In the genomic region with DNA sequence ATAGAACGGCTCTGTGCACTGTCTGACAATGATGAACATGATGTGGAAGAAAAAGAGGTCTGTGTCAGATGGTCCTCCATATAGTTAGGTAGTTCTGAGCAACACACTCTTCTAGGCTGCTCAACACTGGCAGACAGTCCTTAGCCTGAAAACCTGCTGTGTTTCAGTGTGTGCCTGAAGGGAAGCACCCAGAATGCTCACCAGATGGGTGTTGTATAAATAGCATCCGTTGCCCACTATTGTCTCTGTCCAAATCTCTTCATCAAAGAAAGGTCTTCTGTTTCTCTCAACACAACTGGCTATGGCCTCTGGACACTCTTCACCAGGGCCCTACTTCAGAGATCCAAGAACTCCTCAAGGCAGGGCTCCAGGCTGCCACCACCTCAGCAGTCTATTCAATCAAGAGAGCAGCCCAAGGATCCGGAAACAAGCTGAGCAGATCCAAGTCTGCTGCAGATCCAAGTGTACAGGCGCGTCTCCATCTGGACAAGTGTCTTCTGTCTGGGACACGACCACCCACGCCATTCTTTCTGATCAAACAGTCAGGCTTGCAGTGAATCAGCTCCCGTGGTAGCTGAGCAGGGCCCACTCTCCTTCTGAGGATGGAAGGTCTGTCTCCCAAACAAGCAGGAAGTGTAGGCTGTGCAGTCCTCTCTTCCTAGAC, we compare ENCODE assay signal across 12 mouse cellular contexts. TPM values are rescaled to one million over a fixed set of nuclear protein-coding genes. Genes with fewer than 3 reads are reported as not detected.
DNase-seq lines count a peak whose midpoint lies in the region; ATAC-seq and TF ChIP-seq lines count a peak whose summit lies in the region.
"Had no signal": no experiment of that assay in that cellular context is flagged by ENCODE, and none has a peak within 500 bp of the region (broad histone marks: within the 10 kb centered on the region; RNA-seq: fewer than 3 reads in every experiment).

No protein-coding gene starts in this region.

- no peaks in the 10 kb centered on the region for H3K36me3 ChIP-seq in limb, embryonic 10.5 days
- H3K36me3 ChIP-seq: liver, embryonic 13.5 days had no signal

- no peak for TF ChIP-seq CTCF in cortical plate, adult 2 months (IDR thresholded peaks at IDR 0.05; ENCODE audit: extremely low read depth, insufficient read depth, low read length)

- no peak overlapping the region for H3K4me3 ChIP-seq in cortical plate, adult 2 months (ENCODE audit: insufficient read depth, low read length)
- H3K4me3 ChIP-seq in limb, embryonic 10.5 days, result no peak overlapping the region
- H3K4me3 ChIP-seq: liver, embryonic 13.5 days; megakaryocyte, embryonic 14.5 days had no signal

- 0 out of 2 replicates have a peak overlapping the region, but pooled peaks have one; percentile 22 for H3K27ac ChIP-seq in cortical plate, adult 2 months (ENCODE audit: insufficient read depth, low read length)
- no peak overlapping the region for H3K27ac ChIP-seq in limb, embryonic 10.5 days
- H3K27ac ChIP-seq: liver, embryonic 13.5 days had no signal

- no peaks in the 10 kb centered on the region for H3K27me3 ChIP-seq in limb, embryonic 10.5 days (ENCODE audit: low read depth, poor library complexity, severe bottlenecking)
- H3K27me3 ChIP-seq: liver, embryonic 13.5 days; megakaryocyte, embryonic 14.5 days had no signal

- no peaks in the 10 kb centered on the region for H3K9me3 ChIP-seq in limb, embryonic 10.5 days (replicated peaks)
- H3K9me3 ChIP-seq: liver, embryonic 13.5 days; megakaryocyte, embryonic 14.5 days had no signal

- 92% methylated on average over 8 of the region's 8 CpGs for WGBS in limb, embryonic 10.5 days

- no peak for TF ChIP-seq POLR2A in cortical plate, adult 2 months (IDR thresholded peaks at IDR 0.05; ENCODE audit: extremely low read depth, insufficient read depth, low read length)

- intact Hi-C loops in left cerebral cortex, postnatal 4 days (cut with DNase I), result no loop called here

- ATAC-seq in erythroblast, adult 5-6 weeks (replicated peaks; ENCODE audit: low FRiP score, poor library complexity, severe bottlenecking), result no peak
- ATAC-seq: hindbrain, embryonic 16.5 days had no signal

- peaks cover 5% of the 10 kb centered on the region; the same call in 1 of the 2 replicates for H3K4me1 ChIP-seq in cortical plate, adult 2 months (ENCODE audit: control insufficient read depth, insufficient read depth, low read length)
- H3K4me1 ChIP-seq in limb, embryonic 10.5 days, result no peaks in the 10 kb centered on the region
- H3K4me1 ChIP-seq: liver, embryonic 13.5 days had no signal

- DNase-seq in cerebellum, postnatal 14 days, result peak; percentile 6 to 17
- DNase-seq in cerebellum, adult 9-11 months, result no peak
- peak; percentile 49 to 59 for DNase-seq in layer of hippocampus, postnatal 10 days (ENCODE audit: low spot score in 2 of 2)
- DNase-seq in left cerebral cortex, postnatal 4 days, result peak; percentile 3
- no peak for DNase-seq in limb, embryonic 10.5 days (ENCODE audit: low spot score)
- DNase-seq in adrenal gland, postnatal 14 days, result no peak
- DNase-seq: kidney, postnatal 10 days; liver, embryonic 13.5 days had no signal

RNA-seq across cellular contexts. Expression of gene Trib2, which starts 55.1 kb away (rescaled TPM):
- 24.6 and 27.4 TPM in 2 replicates for polyA plus RNA-seq in cortical plate, adult 2 months (2012; rRNA removed)
- 10 to 100 TPM; 71.6 to 72.5 TPM for total RNA-seq in layer of hippocampus, postnatal 10 days (2021)
- 10 to 100 TPM; 74.7 to 82.2 TPM for total RNA-seq in left cerebral cortex, postnatal 4 days (2021)
- total RNA-seq in erythroblast, adult 5-6 weeks (2015; ENCODE audit: low replicate concordance), result 1.3 and 1.7 TPM in 2 replicates
- 0.84 and 1.6 TPM in 2 replicates for total RNA-seq in erythroblast, adult 5-6 weeks (2017; ENCODE audit: low replicate concordance)
- 20.8 and 32.7 TPM in 2 replicates for polyA plus RNA-seq in limb, embryonic 10.5 days (2016; fragmentation: Nextera tagmentation; extraction: Ambion mirVana)
- 16.7 and 24.4 TPM in 2 replicates for total RNA-seq in adrenal gland, postnatal 14 days (2021)

Comparison
In these comparisons a context has a peak if more than half of its experiments do, and no peak if none do; other contexts are left out.
1. DNase-seq: peak in cerebellum, postnatal 14 days (2 of 2), layer of hippocampus, postnatal 10 days (2 of 2) and left cerebral cortex, postnatal 4 days (single experiment); none in cerebellum, adult 9-11 months (single experiment), limb, embryonic 10.5 days (single experiment) and adrenal gland, postnatal 14 days (single experiment).